Mouse (Mus musculus): ENCODE data around the gene Ppp1r12b. TPM values are rescaled to one million over a fixed set of nuclear protein-coding genes. Genes with fewer than 3 reads are reported as not detected.

The Ppp1r12b gene
- total RNA-seq, 2 experiments from 2014 or later = 152 to 171 TPM

- no peak for DNase-seq (ENCODE audit: low spot score)
Measured at GRCm38 (mm10) chr1:134801758-134802157, 154.0 kb downstream of the Ppp1r12b start.

GRCm38 (mm10) chr1:134796536-134796935 lies 159.2 kb downstream of the Ppp1r12b start:
- no peak for DNase-seq (ENCODE audit: low spot score)

- DNase-seq (ENCODE audit: low spot score) = no peak
Measured at GRCm38 (mm10) chr1:134796076-134796475, 159.7 kb downstream of the Ppp1r12b start.

GRCm38 (mm10) chr1:134791456-134791855 lies 164.3 kb downstream of the Ppp1r12b start:
- no peak for DNase-seq (ENCODE audit: low spot score)

GRCm38 (mm10) chr1:134790716-134791439 lies 164.9 kb downstream of the Ppp1r12b start:
- no peak for DNase-seq (ENCODE audit: low spot score)

GRCm38 (mm10) chr1:134788096-134788495 lies 167.6 kb downstream of the Ppp1r12b start:
- DNase-seq (ENCODE audit: low spot score) = no peak

GRCm38 (mm10) chr1:134784911-134785310 lies 170.8 kb downstream of the Ppp1r12b start:
- no peak for DNase-seq (ENCODE audit: low spot score)

- DNase-seq (ENCODE audit: low spot score) = no peak
Measured at GRCm38 (mm10) chr1:134784481-134784880, 171.3 kb downstream of the Ppp1r12b start.

- no peak for DNase-seq (ENCODE audit: low spot score)
Measured at GRCm38 (mm10) chr1:134783958-134784357, 171.8 kb downstream of the Ppp1r12b start.

GRCm38 (mm10) chr1:134782797-134783196 lies 172.9 kb downstream of the Ppp1r12b start:
- DNase-seq (ENCODE audit: low spot score) = no peak

GRCm38 (mm10) chr1:134777936-134778548 lies 177.7 kb downstream of the Ppp1r12b start:
- no peak for DNase-seq (ENCODE audit: low spot score)

- no peak for DNase-seq (ENCODE audit: low spot score)
Measured at GRCm38 (mm10) chr1:134777201-134777885, 178.4 kb downstream of the Ppp1r12b start.

- no peak for DNase-seq (ENCODE audit: low spot score)
Measured at GRCm38 (mm10) chr1:134775631-134776030, 180.1 kb downstream of the Ppp1r12b start.

GRCm38 (mm10) chr1:134774728-134775287 lies 180.9 kb downstream of the Ppp1r12b start:
- DNase-seq (ENCODE audit: low spot score) = peak; percentile 65

- no peak for DNase-seq (ENCODE audit: low spot score)
Measured at GRCm38 (mm10) chr1:134774247-134774646, 181.5 kb downstream of the Ppp1r12b start.

GRCm38 (mm10) chr1:134773256-134773655 lies 182.5 kb downstream of the Ppp1r12b start:
- DNase-seq (ENCODE audit: low spot score) = peak; percentile 64

- DNase-seq (ENCODE audit: low spot score) = no peak
Measured at GRCm38 (mm10) chr1:134772821-134773220, 182.9 kb downstream of the Ppp1r12b start.

GRCm38 (mm10) chr1:134771999-134772398 lies 183.7 kb downstream of the Ppp1r12b start:
- DNase-seq (ENCODE audit: low spot score) = no peak

GRCm38 (mm10) chr1:134771353-134771752 lies 184.4 kb downstream of the Ppp1r12b start:
- DNase-seq (ENCODE audit: low spot score) = peak; percentile 83

GRCm38 (mm10) chr1:134770312-134770711 lies 185.4 kb downstream of the Ppp1r12b start:
- no peak for DNase-seq (ENCODE audit: low spot score)

GRCm38 (mm10) chr1:134766448-134766847 lies 189.3 kb downstream of the Ppp1r12b start:
- DNase-seq (ENCODE audit: low spot score) = no peak

- DNase-seq (ENCODE audit: low spot score) = no peak
Measured at GRCm38 (mm10) chr1:134764831-134765458, 190.8 kb downstream of the Ppp1r12b start.
